Mouse (Mus musculus) CD8-positive naive resting alpha-beta T cell, adult 57 days (primary cell): ENCODE results near the gene Vmn1r225. TPM values are rescaled to one million over a fixed set of nuclear protein-coding genes. Genes with fewer than 3 reads are reported as not detected.

Experiments used
- total RNA-seq: library from RNA; stranded (reverse); gene quantifications from one replicate; pipeline ENCODE4 v1.2.4, GENCODE M21; 2023

The Vmn1r225 gene
- total RNA-seq = not detected

DNA sequence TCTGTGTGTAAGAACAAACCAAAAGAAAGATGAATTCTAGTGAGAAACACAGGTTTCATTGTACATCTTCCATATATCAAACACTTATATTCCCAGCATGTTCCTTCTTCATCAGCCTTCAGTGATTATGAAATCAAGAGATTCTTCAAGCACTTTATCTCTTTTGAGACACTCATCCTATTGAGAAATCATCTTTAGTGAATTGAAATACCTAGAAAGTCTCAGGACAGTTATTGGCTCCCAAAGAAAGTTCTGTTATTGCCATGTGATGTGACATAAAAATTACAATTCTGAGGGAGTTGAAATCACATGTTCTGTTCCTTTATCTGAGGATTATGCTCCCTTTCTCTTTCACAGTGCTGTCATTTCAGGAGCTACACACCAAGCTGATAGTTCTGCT lies at the start of gene Vmn1r225:
Gene Vmn1r225, plus strand, starts transcription at position 301 of the 400 bp plus-strand sequence.

DNA sequence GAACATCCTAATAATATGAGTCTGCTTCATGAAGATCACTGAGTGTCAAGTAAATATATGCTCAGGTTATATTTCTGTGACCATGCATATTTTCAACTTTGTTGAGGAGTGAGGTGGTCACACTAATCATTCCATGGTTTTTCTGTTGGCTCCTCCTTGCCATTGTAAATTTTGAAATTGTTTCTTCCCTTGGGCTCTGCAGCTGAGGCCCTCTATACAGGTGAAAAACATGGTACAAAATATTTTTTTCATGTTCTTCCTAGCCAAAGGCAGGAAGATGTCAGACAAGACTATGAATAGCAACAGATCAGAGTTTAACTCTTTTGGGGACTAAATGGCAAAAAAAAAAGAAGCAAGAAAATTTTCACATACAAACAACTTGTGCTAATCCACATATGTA lies 16.7 kb upstream of the Vmn1r225 start, which contains the start of gene Vmn2r108:
Gene Vmn2r108, minus strand, starts transcription at position 101 of the 400 bp plus-strand sequence.

Other genes starting within 250 kb of the Vmn1r225 start
- not detected for gene Vmn2r106, start 212.6 kb upstream of the Vmn1r225 start, total RNA-seq
- not detected for gene Vmn2r107, start 152.9 kb upstream of the Vmn1r225 start, total RNA-seq
- gene Vmn1r224, start 84.0 kb upstream of the Vmn1r225 start, total RNA-seq = not detected
- gene Vmn2r108, start 16.8 kb upstream of the Vmn1r225 start, total RNA-seq = 0.06 TPM
- gene Vmn2r109, start 66.6 kb downstream of the Vmn1r225 start, total RNA-seq = not detected
- not detected for gene Vmn2r110, start 98.3 kb downstream of the Vmn1r225 start, total RNA-seq
- gene Fpr-rs3, start 126.7 kb downstream of the Vmn1r225 start, total RNA-seq = not detected
- gene Vmn1r226, start 184.7 kb downstream of the Vmn1r225 start, total RNA-seq = not detected
- not detected for gene Vmn1r227, start 231.7 kb downstream of the Vmn1r225 start, total RNA-seq